Mouse (Mus musculus): ENCODE data around the gene Lbh.
A peak's percentile ranks its signal among the peaks of the same experiment; 100 is the strongest.

Lbh gene

GRCm38 (mm10) chr17:72911283-72911682, 6.8 kb upstream of the Lbh start:
- no peak for DNase-seq (ENCODE audit: low read depth, low spot score)

- DNase-seq (ENCODE audit: low read depth, low spot score), result no peak
Measured at GRCm38 (mm10) chr17:72911751-72912150, 6.4 kb upstream of the Lbh start.

GRCm38 (mm10) chr17:72914082-72914481, 4.0 kb upstream of the Lbh start:
- no peak for DNase-seq (ENCODE audit: low read depth, low spot score)

- peak; percentile 62 for DNase-seq (ENCODE audit: low read depth, low spot score)
Measured at GRCm38 (mm10) chr17:72917241-72918030, 669 bp upstream of the Lbh start.

GRCm38 (mm10) chr17:72918571-72919541, 751 bp downstream of the Lbh start:
- peak; percentile 19 for DNase-seq (ENCODE audit: low read depth, low spot score)

- DNase-seq (ENCODE audit: low read depth, low spot score), result no peak
Measured at GRCm38 (mm10) chr17:72919641-72920040, 1.5 kb downstream of the Lbh start.

GRCm38 (mm10) chr17:72920430-72920829, 2.3 kb downstream of the Lbh start:
- no peak for DNase-seq (ENCODE audit: low read depth, low spot score)

GRCm38 (mm10) chr17:72920971-72921370, 2.9 kb downstream of the Lbh start:
- no peak for DNase-seq (ENCODE audit: low read depth, low spot score)

GRCm38 (mm10) chr17:72922206-72922605, 4.1 kb downstream of the Lbh start:
- no peak for DNase-seq (ENCODE audit: low read depth, low spot score)

- no peak for DNase-seq (ENCODE audit: low read depth, low spot score)
Measured at GRCm38 (mm10) chr17:72923283-72923682, 5.2 kb downstream of the Lbh start.

GRCm38 (mm10) chr17:72924295-72924694, 6.2 kb downstream of the Lbh start:
- no peak for DNase-seq (ENCODE audit: low read depth, low spot score)

GRCm38 (mm10) chr17:72925111-72925510, 7.0 kb downstream of the Lbh start:
- no peak for DNase-seq (ENCODE audit: low read depth, low spot score)

GRCm38 (mm10) chr17:72925804-72926617, 7.9 kb downstream of the Lbh start:
- DNase-seq (ENCODE audit: low read depth, low spot score), result no peak

- no peak for DNase-seq (ENCODE audit: low read depth, low spot score)
Measured at GRCm38 (mm10) chr17:72926994-72927393, 8.9 kb downstream of the Lbh start.

- no peak for DNase-seq (ENCODE audit: low read depth, low spot score)
Measured at GRCm38 (mm10) chr17:72933116-72933515, 15.0 kb downstream of the Lbh start.

- no peak for DNase-seq (ENCODE audit: low read depth, low spot score)
Measured at GRCm38 (mm10) chr17:72934146-72934545, 16.0 kb downstream of the Lbh start.

GRCm38 (mm10) chr17:72934653-72935052, 16.5 kb downstream of the Lbh start:
- DNase-seq (ENCODE audit: low read depth, low spot score), result no peak

- DNase-seq (ENCODE audit: low read depth, low spot score), result no peak
Measured at GRCm38 (mm10) chr17:72935921-72936320, 17.8 kb downstream of the Lbh start.

- no peak for DNase-seq (ENCODE audit: low read depth, low spot score)
Measured at GRCm38 (mm10) chr17:72936336-72936735, 18.2 kb downstream of the Lbh start.

GRCm38 (mm10) chr17:72937204-72937603, 19.1 kb downstream of the Lbh start:
- no peak for DNase-seq (ENCODE audit: low read depth, low spot score)

GRCm38 (mm10) chr17:72938026-72938795, 20.1 kb downstream of the Lbh start:
- no peak for DNase-seq (ENCODE audit: low read depth, low spot score)

Data from ES-CJ7 (cell line).